Mouse (Mus musculus) adrenal gland, adult (tissue): ENCODE measurements at regions not wholly inside any gene's neighbourhood (a gene's known extent, or its start where the extent isn't known, plus 50 kb on each side); places are given as distances from the start of the nearest gene placed in this dataset.

Experiments used
- DNase-seq, 2 experiments: peaks; one replicate each; pipeline ENCODE4 v3.0.0; 2022 to 2023; ENCODE audit warnings: low spot score in 1 of 2; ENCODE audit not compliant: inconsistent age in 2 of 2

DNA sequence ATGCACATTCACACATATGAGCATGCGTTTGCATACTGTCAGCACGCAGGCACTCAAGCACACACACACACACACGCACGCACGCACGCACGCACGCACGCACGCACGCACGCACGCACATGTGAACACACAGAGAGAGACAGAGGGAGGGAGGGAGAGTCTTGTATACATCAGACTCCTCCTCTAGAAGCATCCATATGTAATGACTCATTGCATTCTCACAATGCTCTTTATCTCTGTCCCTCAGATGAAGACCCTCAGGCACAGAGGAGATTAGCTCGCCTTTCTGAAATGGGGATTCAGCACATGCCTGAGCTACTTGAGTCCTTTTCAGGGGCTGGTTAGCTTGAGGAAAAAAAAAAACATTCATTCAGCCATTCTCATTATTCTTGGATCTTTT is 79.6 kb upstream of the 1700025G04Rik start:
- no peak for DNase-seq

DNA sequence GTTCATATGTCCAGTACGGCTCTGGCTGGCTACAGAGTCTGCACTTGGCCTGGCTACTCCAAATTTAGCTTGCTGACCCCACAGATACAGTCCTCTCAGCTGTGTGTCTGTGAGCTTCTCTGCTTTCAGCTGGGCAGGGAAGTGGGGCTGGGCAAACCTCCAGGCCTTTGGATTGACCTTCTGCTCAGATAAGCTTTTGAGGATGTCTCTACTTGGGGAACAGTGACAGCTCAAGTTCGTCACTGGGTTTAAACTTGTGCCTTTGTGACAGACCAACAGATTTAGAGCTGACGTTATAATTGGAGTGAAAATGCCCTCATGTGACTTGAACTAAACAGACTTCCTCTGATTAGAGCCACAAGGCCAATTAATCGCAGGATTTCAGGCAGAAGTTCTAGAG is 78.4 kb upstream of the 1700025G04Rik start:
- peak; percentile 85 to 92 for DNase-seq

DNA sequence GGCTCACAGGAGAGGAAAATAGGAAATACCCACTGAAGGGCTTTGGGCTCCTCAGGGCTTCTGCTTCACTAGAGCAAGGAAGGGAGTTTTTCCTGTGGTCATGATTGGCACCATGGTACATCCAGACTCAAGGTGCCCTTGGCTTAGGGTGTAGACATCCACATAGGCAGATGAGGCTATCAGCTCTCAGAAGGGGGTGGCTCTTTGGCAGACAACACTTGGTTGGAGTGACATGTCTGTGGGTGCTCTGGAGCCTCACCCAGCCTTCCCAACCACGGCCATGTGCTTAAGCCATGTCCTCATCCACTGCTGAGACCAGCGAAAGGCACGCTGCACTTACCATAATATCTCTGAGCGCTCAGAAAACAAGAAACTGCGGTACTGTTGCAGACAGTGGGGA is 77.8 kb upstream of the 1700025G04Rik start:
- no peak for DNase-seq

DNA sequence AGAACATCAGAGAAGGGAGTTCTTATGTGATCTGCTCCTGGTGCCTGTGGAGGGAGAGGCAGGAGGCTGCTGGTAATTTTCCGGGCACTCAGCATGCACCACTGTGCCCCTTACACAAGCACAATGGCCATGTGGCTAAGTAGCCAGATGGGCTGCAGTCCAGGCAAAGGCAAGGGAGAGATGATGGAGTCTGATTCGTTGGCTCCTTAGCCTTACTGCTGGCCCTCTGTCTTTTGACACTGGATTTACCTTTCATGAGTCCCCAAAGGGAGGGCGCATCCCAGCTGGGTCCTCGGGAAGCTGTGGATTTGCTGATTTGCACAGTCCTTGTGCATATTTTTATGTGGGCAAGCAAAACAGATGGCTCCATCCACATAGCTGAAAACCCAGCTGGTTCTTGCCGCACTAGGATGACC is 75.6 kb upstream of the 1700025G04Rik start:
- no peak for DNase-seq

DNA sequence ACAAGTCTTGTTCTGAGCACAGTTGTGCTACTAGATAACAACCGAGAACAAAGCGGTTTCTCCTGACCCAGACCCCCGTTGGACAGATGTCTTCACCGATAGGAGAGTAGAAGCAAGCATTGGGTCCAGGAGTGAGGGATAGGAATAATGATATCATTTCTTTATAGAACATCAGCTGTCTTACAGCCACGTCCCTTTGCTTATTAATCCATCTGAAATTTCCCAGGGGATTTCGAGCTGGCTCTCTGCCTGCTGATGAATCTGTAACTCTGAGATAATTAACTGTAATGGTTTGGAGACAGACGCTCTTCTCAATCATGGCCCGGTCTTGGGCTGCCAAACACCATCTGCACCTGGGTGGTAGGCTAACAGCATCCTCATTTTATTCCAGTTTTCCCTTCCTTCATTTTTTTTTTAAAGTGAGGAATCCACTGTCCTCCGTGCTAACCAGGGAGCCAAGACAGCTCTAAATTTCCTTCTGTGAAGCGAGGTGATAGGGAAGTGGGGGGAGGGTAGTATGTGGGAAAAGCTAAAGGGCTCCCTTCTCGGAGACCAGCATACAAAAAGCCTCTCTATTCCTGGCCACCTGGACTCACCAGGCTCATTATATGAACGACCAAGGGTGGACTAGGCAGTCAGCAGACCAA is 75.0 kb upstream of the 1700025G04Rik start:
- DNase-seq, result no peak

DNA sequence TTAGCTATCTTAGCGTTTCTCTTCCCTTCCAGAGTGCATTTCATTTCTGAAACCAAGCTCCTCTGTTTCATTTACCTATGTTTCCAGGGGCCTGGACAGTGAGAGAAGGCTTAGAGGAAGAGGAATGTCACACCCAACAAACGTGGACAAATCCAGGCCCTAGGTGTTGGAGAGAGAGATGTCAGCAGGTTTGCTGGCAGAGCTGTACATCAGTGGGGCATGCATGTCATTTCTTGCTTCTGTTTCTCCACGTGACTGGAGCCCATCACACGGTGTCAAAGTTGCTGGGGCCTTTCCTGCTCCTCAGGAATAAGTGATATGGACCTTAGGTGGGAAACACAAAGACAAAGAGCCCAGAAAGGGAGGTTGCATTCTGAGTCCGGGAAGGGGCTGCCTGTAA is 74.3 kb upstream of the 1700025G04Rik start:
- DNase-seq, result no peak

DNA sequence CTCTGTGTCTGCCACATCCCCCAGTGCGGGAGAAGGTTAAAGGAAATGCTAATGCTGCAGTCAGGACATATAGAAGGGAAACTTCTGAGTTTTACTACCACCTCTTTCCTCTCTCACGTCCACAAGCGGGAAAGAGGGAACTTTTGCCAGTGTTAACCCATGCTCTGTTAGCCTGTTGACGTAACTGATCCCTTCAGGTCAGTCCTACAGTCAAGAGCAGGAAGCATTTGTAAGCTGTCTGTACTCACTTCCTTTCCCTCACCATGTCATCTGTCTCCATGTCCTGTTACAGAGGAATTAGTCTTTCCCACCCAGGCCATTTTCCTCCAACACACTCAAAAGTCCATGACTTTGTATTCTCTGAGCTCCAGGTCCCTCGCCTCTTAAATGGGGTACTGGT is 62.5 kb upstream of the 1700025G04Rik start:
- DNase-seq, result no peak

DNA sequence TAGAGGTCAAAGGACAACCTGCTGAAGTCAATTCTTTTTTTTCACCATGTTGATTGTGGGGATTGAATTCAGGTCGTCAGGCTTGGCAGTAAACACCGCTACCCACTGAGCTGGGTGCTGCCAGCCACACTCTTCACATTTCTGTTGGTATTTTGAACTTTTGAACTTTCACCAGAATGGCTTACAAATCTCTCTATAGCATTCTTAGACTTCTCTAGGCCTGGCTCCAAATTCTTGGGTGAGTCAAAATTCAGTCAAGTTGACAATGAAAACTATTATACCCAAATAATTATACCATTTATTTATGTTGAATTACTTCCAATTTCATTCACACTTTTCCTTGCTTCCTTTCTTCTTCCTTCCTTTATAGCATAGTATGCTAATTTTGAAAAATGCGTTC is 58.8 kb upstream of the 1700025G04Rik start:
- no peak for DNase-seq

DNA sequence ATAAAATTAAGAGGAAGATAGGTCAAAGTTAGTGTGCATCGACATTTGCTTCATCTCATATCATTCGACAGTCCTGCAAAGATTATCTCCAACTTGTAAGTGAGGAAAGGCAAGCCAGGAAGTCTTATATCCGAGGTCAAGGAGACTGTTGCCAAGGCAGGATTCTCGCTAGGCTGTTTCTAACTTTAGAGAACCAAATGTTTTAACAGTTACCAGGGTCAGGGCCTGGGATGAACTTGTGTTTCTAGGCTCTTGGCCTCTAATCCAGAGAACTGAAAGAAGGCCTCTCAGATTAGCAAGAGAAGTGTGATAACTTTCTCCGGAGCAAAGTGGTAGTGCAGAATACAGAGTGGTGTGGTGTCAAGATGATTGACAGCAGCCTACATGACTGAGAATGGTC is 50.2 kb upstream of the 1700025G04Rik start:
- peak; percentile 10 to 54 for DNase-seq
